Comparison of ENCODE assay signal across 17 mouse cellular contexts in the genomic region with DNA sequence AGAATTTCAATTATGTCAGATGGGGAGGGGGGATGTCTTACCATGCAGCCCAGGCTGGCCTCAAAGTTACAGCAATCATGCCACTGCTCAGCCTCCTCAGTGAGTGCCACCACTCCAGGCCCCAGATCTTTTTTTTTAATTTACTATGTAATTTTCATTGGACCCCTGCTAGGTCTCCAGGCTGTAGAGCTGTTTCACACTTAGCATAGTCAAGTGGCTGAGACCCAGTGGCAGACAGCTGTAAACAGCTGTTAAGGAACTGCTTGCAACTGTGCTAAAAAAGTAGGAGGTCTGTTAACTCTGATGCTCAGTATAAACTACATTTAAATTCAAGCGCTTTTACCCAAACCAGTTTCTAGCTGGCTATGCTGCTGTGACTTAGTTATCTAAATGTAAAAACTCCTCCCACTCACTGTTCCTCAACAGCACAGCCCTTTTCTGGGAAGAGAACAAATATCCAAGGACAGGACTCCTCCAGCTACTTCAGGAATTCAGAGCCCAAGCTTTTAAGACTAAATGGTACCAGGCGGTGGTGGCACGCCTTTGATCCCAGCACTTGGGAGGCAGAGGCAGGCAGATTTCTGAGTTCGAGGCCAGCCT. TPM values are rescaled to one million over a fixed set of nuclear protein-coding genes. Genes with fewer than 3 reads are reported as not detected.
DNase-seq lines count a peak whose midpoint lies in the region; ATAC-seq and TF ChIP-seq lines count a peak whose summit lies in the region.
"Had no signal": no experiment of that assay in that cellular context is flagged by ENCODE, and none has a peak within 500 bp of the region (broad histone marks: within the 10 kb centered on the region; RNA-seq: fewer than 3 reads in every experiment).

No protein-coding gene starts in this region.

- no peaks in the 10 kb centered on the region for H3K36me3 ChIP-seq in kidney, postnatal 0 days (ENCODE audit: insufficient read depth, low read length)
- H3K36me3 ChIP-seq in kidney, embryonic 15.5 days: peaks cover 19% of the 10 kb centered on the region; the same call in 1 of the 2 replicates
- no peaks in the 10 kb centered on the region for H3K36me3 ChIP-seq in midbrain, embryonic 15.5 days (replicated peaks)
- no peaks in the 10 kb centered on the region for H3K36me3 ChIP-seq in midbrain, embryonic 16.5 days (ENCODE audit: control insufficient read depth, insufficient read depth, low read length)
- H3K36me3 ChIP-seq in stomach, embryonic 15.5 days: peaks cover 3% of the 10 kb centered on the region; the same call in 1 of the 2 replicates

- no peak for TF ChIP-seq CTCF in kidney, postnatal 0 days (IDR thresholded peaks at IDR 0.05; ENCODE audit: low read depth)

- DNase-seq in frontal cortex, postnatal 36 days (ENCODE audit: low spot score in 2 of 2): no peak
- peak; percentile 42 for DNase-seq in kidney, postnatal 0 days (ENCODE audit: low spot score)
- no peak for DNase-seq in gastrocnemius, postnatal 25 days
- DNase-seq: cerebellum, adult 2 months; right cerebral cortex, postnatal 14 days; thymus, postnatal 25 days had no signal

- no peaks in the 10 kb centered on the region for H3K9me3 ChIP-seq in kidney, postnatal 0 days (replicated peaks; ENCODE audit: low read length)
- H3K9me3 ChIP-seq in kidney, embryonic 15.5 days (replicated peaks): no peaks in the 10 kb centered on the region
- H3K9me3 ChIP-seq in midbrain, embryonic 15.5 days: no peaks in the 10 kb centered on the region
- H3K9me3 ChIP-seq in midbrain, embryonic 16.5 days (replicated peaks; ENCODE audit: control insufficient read depth, low read length, poor library complexity, severe bottlenecking): no peaks in the 10 kb centered on the region
- no peaks in the 10 kb centered on the region for H3K9me3 ChIP-seq in stomach, embryonic 15.5 days

- ATAC-seq in frontal cortex, adult (ENCODE audit: low TSS enrichment): peak; percentile 88
- no peak for ATAC-seq in kidney, postnatal 0 days (replicated peaks; ENCODE audit: low FRiP score, low read depth)
- ATAC-seq in kidney, embryonic 15.5 days (replicated peaks; ENCODE audit: low FRiP score): no peak
- peak; percentile 18; the same call in 1 of the 2 replicates for ATAC-seq in midbrain, embryonic 15.5 days (replicated peaks)
- no peak for ATAC-seq in midbrain, embryonic 16.5 days
- ATAC-seq in stomach, embryonic 15.5 days (ENCODE audit: insufficient read depth, low FRiP score, low read depth): peak; percentile 71
- ATAC-seq: inflammation-experienced regulatory T-cells, adult 6 months had no signal

- H3K4me2 ChIP-seq in kidney, postnatal 0 days (ENCODE audit: low read length): no peak overlapping the region
- no peak overlapping the region for H3K4me2 ChIP-seq in kidney, embryonic 15.5 days
- no peak overlapping the region for H3K4me2 ChIP-seq in midbrain, embryonic 15.5 days
- H3K4me2 ChIP-seq in midbrain, embryonic 16.5 days (ENCODE audit: low read length): no peak overlapping the region
- H3K4me2 ChIP-seq in stomach, embryonic 15.5 days: no peak overlapping the region

- 0 out of 2 replicates have a peak overlapping the region, but pooled peaks have one; percentile 36 for H3K27ac ChIP-seq in kidney, postnatal 0 days
- H3K27ac ChIP-seq in kidney, embryonic 15.5 days: no peak overlapping the region
- H3K27ac ChIP-seq in midbrain, embryonic 15.5 days: no peak overlapping the region
- H3K27ac ChIP-seq in midbrain, embryonic 16.5 days (ENCODE audit: low read length): no peak overlapping the region
- 0 out of 2 replicates have a peak overlapping the region, but pooled peaks have one; percentile 11 for H3K27ac ChIP-seq in stomach, embryonic 15.5 days

- H3K27me3 ChIP-seq in kidney, postnatal 0 days (ENCODE audit: insufficient read depth, low read length): no peaks in the 10 kb centered on the region
- no peaks in the 10 kb centered on the region for H3K27me3 ChIP-seq in kidney, embryonic 15.5 days
- no peaks in the 10 kb centered on the region for H3K27me3 ChIP-seq in midbrain, embryonic 15.5 days (replicated peaks)
- H3K27me3 ChIP-seq in midbrain, embryonic 16.5 days (ENCODE audit: control insufficient read depth, insufficient read depth, low read depth, low read length): no peaks in the 10 kb centered on the region
- no peaks in the 10 kb centered on the region for H3K27me3 ChIP-seq in stomach, embryonic 15.5 days (replicated peaks)

- WGBS in kidney, postnatal 0 days: 87% methylated on average over 3 of the region's 4 CpGs
- WGBS in kidney, embryonic 15.5 days: 89% methylated on average over 4 of the region's 4 CpGs
- WGBS in midbrain, embryonic 15.5 days: 94% methylated on average over 4 of the region's 4 CpGs
- 93% methylated on average over 4 of the region's 4 CpGs for WGBS in midbrain, embryonic 16.5 days
- 82% methylated on average over 4 of the region's 4 CpGs for WGBS in stomach, embryonic 15.5 days

- H3K9ac ChIP-seq in kidney, postnatal 0 days (ENCODE audit: low read depth, low read length): no peak overlapping the region
- no peak overlapping the region for H3K9ac ChIP-seq in kidney, embryonic 15.5 days
- no peak overlapping the region for H3K9ac ChIP-seq in midbrain, embryonic 15.5 days
- H3K9ac ChIP-seq in midbrain, embryonic 16.5 days (ENCODE audit: low read depth, low read length): no peak overlapping the region
- H3K9ac ChIP-seq in stomach, embryonic 15.5 days: no peak overlapping the region

- H3K4me1 ChIP-seq in kidney, postnatal 0 days (replicated peaks; ENCODE audit: insufficient read depth, low read length): peaks cover 8% of the 10 kb centered on the region; the same call in 1 of the 2 replicates
- H3K4me1 ChIP-seq in kidney, embryonic 15.5 days: peaks cover 5% of the 10 kb centered on the region; the same call in 1 of the 2 replicates
- H3K4me1 ChIP-seq in midbrain, embryonic 15.5 days: peaks cover 16% of the 10 kb centered on the region
- peaks cover 11% of the 10 kb centered on the region for H3K4me1 ChIP-seq in midbrain, embryonic 16.5 days (ENCODE audit: control insufficient read depth, insufficient read depth, low read length)
- peaks cover 3% of the 10 kb centered on the region; the same call in 1 of the 2 replicates for H3K4me1 ChIP-seq in stomach, embryonic 15.5 days

- no peak overlapping the region for H3K4me3 ChIP-seq in kidney, postnatal 0 days (replicated peaks; ENCODE audit: low read depth, low read length)
- H3K4me3 ChIP-seq in kidney, embryonic 15.5 days (replicated peaks): no peak overlapping the region
- no peak overlapping the region for H3K4me3 ChIP-seq in midbrain, embryonic 15.5 days
- no peak overlapping the region for H3K4me3 ChIP-seq in midbrain, embryonic 16.5 days (ENCODE audit: low read depth, low read length)
- no peak overlapping the region for H3K4me3 ChIP-seq in stomach, embryonic 15.5 days (replicated peaks)

RNA-seq across cellular contexts. Expression of gene Zfp292, which starts 9.8 kb away (rescaled TPM):
- 12.4 and 13.2 TPM in 2 replicates for polyA plus RNA-seq in kidney, postnatal 0 days (2015; fragmentation: Nextera tagmentation; extraction: Ambion mirVana)
- 17.8 and 18.5 TPM in 2 replicates for polyA plus RNA-seq in kidney, embryonic 15.5 days (2015; fragmentation: Nextera tagmentation; extraction: Ambion mirVana)
- 31.0 and 33.0 TPM in 2 replicates for polyA plus RNA-seq in midbrain, embryonic 15.5 days (2015; fragmentation: Nextera tagmentation; extraction: Ambion mirVana)
- 27.3 and 34.5 TPM in 2 replicates for polyA plus RNA-seq in midbrain, embryonic 16.5 days (2015; fragmentation: Nextera tagmentation; extraction: Ambion mirVana)
- 15.4 and 17.5 TPM in 2 replicates for polyA plus RNA-seq in stomach, embryonic 15.5 days (2015; fragmentation: Nextera tagmentation; extraction: Ambion mirVana)
- 1 to 10 TPM; 6.2 to 7.4 TPM for total RNA-seq in gastrocnemius, postnatal 25 days (2021)

RNA-seq across cellular contexts. Expression of gene Cga, which starts 20.6 kb away (rescaled TPM):
- polyA plus RNA-seq in kidney, postnatal 0 days (2015; fragmentation: Nextera tagmentation; extraction: Ambion mirVana): not detected in 2 replicates
- polyA plus RNA-seq in kidney, embryonic 15.5 days (2015; fragmentation: Nextera tagmentation; extraction: Ambion mirVana): not detected in 2 replicates
- polyA plus RNA-seq in midbrain, embryonic 15.5 days (2015; fragmentation: Nextera tagmentation; extraction: Ambion mirVana): not detected in 2 replicates
- polyA plus RNA-seq in midbrain, embryonic 16.5 days (2015; fragmentation: Nextera tagmentation; extraction: Ambion mirVana): 0.48 TPM in 1 of 2 replicates, not detected in the other
- not detected in 2 replicates for polyA plus RNA-seq in stomach, embryonic 15.5 days (2015; fragmentation: Nextera tagmentation; extraction: Ambion mirVana)
- not detected for total RNA-seq in gastrocnemius, postnatal 25 days (2021)
- total RNA-seq: layer of hippocampus, postnatal 14 days; MEL had no signal
- polyA plus RNA-seq: cerebellum, adult 2 months; gonadal fat pad, adult 2 months; inflammation-experienced regulatory T-cells, adult 6 months; limb, embryonic 11.5 days; liver, embryonic 16.5 days had no signal

Comparison
In these comparisons a context has a peak if more than half of its experiments do, and no peak if none do; other contexts are left out.
1. ATAC-seq: peak in frontal cortex, adult (single experiment), midbrain, embryonic 15.5 days (single experiment) and stomach, embryonic 15.5 days (single experiment); none in kidney, postnatal 0 days (single experiment), kidney, embryonic 15.5 days (single experiment) and midbrain, embryonic 16.5 days (single experiment).
2. H3K27ac ChIP-seq: peak in kidney, postnatal 0 days (single experiment) and stomach, embryonic 15.5 days (single experiment); none in kidney, embryonic 15.5 days (single experiment), midbrain, embryonic 15.5 days (single experiment) and midbrain, embryonic 16.5 days (single experiment).